ENCODE assay signal across 27 mouse cellular contexts in the genomic region with DNA sequence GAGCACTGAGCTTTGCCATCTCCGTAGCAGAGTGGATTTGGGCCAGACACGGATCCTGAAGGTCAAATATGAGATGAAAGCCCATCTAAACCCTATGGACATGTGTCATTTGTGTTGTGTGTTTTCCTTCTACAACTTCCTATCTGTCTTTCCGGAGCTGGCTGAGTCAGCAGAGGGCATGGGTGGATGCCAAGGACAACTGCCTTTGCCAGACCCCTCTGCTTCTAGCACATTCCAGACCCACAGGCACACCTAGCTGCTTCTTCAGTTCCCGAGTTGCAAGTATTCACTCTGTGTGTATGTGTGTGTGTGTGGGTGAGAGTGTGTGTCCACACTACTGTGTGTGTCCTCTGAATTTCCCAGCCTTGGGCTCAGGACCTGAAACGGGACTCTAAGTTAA.
DNase-seq lines count a peak whose midpoint lies in the region; ATAC-seq lines count a peak whose summit lies in the region.
"Had no signal": no experiment of that assay in that cellular context is flagged by ENCODE, and none has a peak within 500 bp of the region (broad histone marks: within the 10 kb centered on the region; RNA-seq: fewer than 3 reads in every experiment).

No protein-coding gene starts in this region.

- WGBS in heart, embryonic 16.5 days, result 55% methylated on average over 5 of the region's 5 CpGs
- WGBS in kidney, embryonic 15.5 days, result 88% methylated on average over 5 of the region's 5 CpGs

- no peaks in the 10 kb centered on the region for H3K9me3 ChIP-seq in heart, embryonic 16.5 days (replicated peaks; ENCODE audit: control insufficient read depth, low read length)
- no peaks in the 10 kb centered on the region for H3K9me3 ChIP-seq in kidney, embryonic 15.5 days (replicated peaks)
- H3K9me3 ChIP-seq: forebrain, embryonic 10.5 days; G1E; lung, embryonic 15.5 days; midbrain, embryonic 12.5 days; neural tube, embryonic 15.5 days had no signal

- H3K9ac ChIP-seq in heart, embryonic 16.5 days (ENCODE audit: low read length), result no peak overlapping the region
- H3K9ac ChIP-seq in kidney, embryonic 15.5 days, result no peak overlapping the region
- H3K9ac ChIP-seq: hindbrain, embryonic 14.5 days; liver, embryonic 14.5 days; lung, embryonic 15.5 days; midbrain, embryonic 12.5 days; neural tube, embryonic 15.5 days had no signal

- peak overlapping the region; percentile 42; the same call in 1 of the 2 replicates for H3K27ac ChIP-seq in heart, embryonic 16.5 days (ENCODE audit: low read length)
- H3K27ac ChIP-seq in kidney, embryonic 15.5 days, result no peak overlapping the region
- H3K27ac ChIP-seq: forebrain, embryonic 10.5 days; hindbrain, embryonic 14.5 days; left cerebral cortex, adult 2 months; liver, embryonic 14.5 days; lung, embryonic 15.5 days; midbrain, embryonic 12.5 days; neural tube, embryonic 15.5 days had no signal

- peaks cover 26% of the 10 kb centered on the region for H3K4me1 ChIP-seq in heart, embryonic 16.5 days (ENCODE audit: control insufficient read depth, insufficient read depth, low read length)
- peaks cover 10% of the 10 kb centered on the region; the same call in 1 of the 2 replicates for H3K4me1 ChIP-seq in kidney, embryonic 15.5 days
- H3K4me1 ChIP-seq: midbrain, embryonic 12.5 days had no signal

- no peak for ATAC-seq in heart, embryonic 16.5 days (replicated peaks; ENCODE audit: extremely low read depth, insufficient read depth, low FRiP score)
- no peak for ATAC-seq in kidney, embryonic 15.5 days (replicated peaks; ENCODE audit: low FRiP score)
- ATAC-seq: forebrain, embryonic 16.5 days; inflammation-experienced regulatory T-cells, adult 6 months; Patski had no signal

- intact Hi-C loops in heart, postnatal 36 days (cut with DNase I), result no loop called here

- H3K36me3 ChIP-seq in heart, embryonic 16.5 days (ENCODE audit: control insufficient read depth, insufficient read depth), result no peaks in the 10 kb centered on the region
- H3K36me3 ChIP-seq in kidney, embryonic 15.5 days, result no peaks in the 10 kb centered on the region
- H3K36me3 ChIP-seq: forebrain, embryonic 10.5 days; G1E; lung, embryonic 15.5 days; midbrain, embryonic 12.5 days; neural tube, embryonic 15.5 days had no signal

- no peak overlapping the region for H3K4me2 ChIP-seq in heart, embryonic 16.5 days (ENCODE audit: low read depth, low read length)
- H3K4me2 ChIP-seq in kidney, embryonic 15.5 days, result no peak overlapping the region
- H3K4me2 ChIP-seq: hindbrain, embryonic 14.5 days; lung, embryonic 15.5 days; midbrain, embryonic 12.5 days; neural tube, embryonic 15.5 days had no signal

- no peaks in the 10 kb centered on the region for H3K27me3 ChIP-seq in heart, embryonic 16.5 days (ENCODE audit: control insufficient read depth, insufficient read depth, low read length)
- H3K27me3 ChIP-seq in kidney, embryonic 15.5 days, result no peaks in the 10 kb centered on the region
- H3K27me3 ChIP-seq: CH12.LX; lung, embryonic 15.5 days; midbrain, embryonic 12.5 days; neural tube, embryonic 15.5 days; Patski had no signal

- DNase-seq in cerebellum, postnatal 10 days, result peak; percentile 77 to 79
- no peak for DNase-seq in cerebellum, postnatal 4 days (ENCODE audit: low spot score in 2 of 2)
- no peak for DNase-seq in heart, postnatal 36 days
- DNase-seq in lung, postnatal 14 days, result peak; percentile 13
- DNase-seq in lung, postnatal 25 days (ENCODE audit: low spot score), result no peak
- DNase-seq: B cell, adult 2 months; cerebellum, adult 8-10 months; gastrocnemius, postnatal 36 days; kidney, adult 2 months; kidney, postnatal 10 days; right cerebral cortex, adult 18-20 months; right cerebral cortex, postnatal 4 days; thymus, postnatal 14 days had no signal

- H3K4me3 ChIP-seq in heart, embryonic 16.5 days (ENCODE audit: low read length), result no peak overlapping the region
- H3K4me3 ChIP-seq in kidney, embryonic 15.5 days (replicated peaks), result no peak overlapping the region
- H3K4me3 ChIP-seq: forebrain, embryonic 10.5 days; left cerebral cortex, adult 2 months; lung, embryonic 15.5 days; midbrain, embryonic 12.5 days; neural tube, embryonic 15.5 days had no signal

Comparison
In these comparisons a context has a peak if more than half of its experiments do, and no peak if none do; other contexts are left out.
1. DNase-seq: peak in cerebellum, postnatal 10 days (2 of 2) and lung, postnatal 14 days (single experiment); none in cerebellum, postnatal 4 days (0 of 2), heart, postnatal 36 days (0 of 2) and lung, postnatal 25 days (single experiment).